Mouse (Mus musculus) kidney, adult 8-10 months (tissue): Measurements from ENCODE around the gene Gm3448.
"Not testable (repeated sequence)": the region's sequence is repeated elsewhere in the genome, so short reads cannot be mapped to it uniquely, and the experiment has no call there.

Experiments used
- DNase-seq, 2 experiments: peaks; one replicate each; pipeline ENCODE4 v3.0.0; 2022

The Gm3448 gene

DNA sequence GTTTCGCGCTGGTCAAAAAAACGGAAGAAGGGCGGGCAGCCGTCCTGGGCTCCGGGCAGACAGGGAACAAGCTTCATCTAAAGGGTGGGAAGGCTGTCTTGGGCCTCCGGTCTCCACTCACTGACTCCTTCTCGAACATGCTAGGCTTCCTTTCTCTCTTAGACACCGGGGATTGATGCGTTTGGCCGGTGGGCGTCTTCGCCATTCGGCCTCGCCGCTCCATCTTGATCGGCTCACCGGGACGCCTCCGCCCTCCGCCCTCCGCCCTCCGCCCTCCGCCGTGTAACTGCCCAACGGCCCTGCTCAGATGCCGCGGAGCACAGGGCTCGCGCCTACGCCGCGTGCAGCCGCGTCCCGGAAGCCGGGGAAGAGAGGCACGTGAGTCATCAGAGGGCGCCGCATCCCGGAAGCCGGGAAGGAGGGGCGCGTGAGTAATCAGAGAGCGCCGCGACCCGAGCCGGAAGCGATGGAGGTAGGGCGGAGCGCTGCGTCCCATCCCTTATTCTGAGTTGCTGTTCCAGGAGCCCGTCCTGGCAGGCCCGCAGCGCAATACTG, at the start of gene Gm3448, which contains the start of the genes Ermard and Tcte3:
Gm3448 (minus strand) TSS at position 363 of the 555 bp plus-strand sequence.
Ermard (plus strand) TSS at position 34 of the 555 bp plus-strand sequence.
Tcte3 (minus strand) TSS at position 314 of the 555 bp plus-strand sequence.
- DNase-seq, result peak in 1 of 2 experiments; percentile 14

DNA sequence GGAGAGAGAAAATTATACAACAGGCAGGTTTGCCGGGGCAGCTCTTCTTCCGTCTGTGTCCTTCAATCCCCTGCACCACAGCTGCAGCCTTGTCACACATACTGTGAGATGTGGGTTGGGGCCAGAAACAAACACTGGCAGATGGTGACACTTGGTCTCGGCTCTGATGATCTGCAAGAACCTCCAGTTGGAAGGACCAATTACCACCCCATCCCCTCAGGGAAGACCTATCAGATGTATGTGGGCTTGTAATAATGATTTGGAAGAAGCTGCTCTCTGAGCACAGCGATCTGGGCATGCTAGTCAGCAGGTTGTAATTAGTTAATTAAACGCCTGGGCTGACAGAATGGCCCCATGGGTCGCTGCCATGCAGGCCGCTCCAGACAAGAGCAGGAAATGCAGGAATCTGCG, 47.3 kb upstream of the Gm3448 start:
- DNase-seq, result no peak

DNA sequence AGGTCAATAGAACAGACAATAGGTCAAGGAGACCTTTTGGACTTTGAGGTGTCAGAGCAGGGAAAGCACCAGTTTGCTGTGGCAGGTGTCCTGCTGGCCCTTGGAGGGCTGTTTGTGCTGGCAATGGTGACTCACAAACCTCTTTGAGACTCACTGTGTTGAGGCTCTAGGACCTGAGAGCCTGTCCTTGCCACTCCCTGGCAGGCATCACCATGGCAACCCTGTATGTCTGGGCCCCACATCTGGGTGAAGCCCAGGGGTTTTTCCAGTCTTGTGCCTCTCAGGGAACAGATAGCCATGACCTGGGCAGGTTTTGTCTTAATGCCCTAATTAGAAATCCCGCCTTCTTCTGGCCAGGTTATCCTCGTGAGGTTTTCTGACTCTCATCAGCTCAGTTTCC, 46.8 kb upstream of the Gm3448 start:
- DNase-seq, result no peak

DNA sequence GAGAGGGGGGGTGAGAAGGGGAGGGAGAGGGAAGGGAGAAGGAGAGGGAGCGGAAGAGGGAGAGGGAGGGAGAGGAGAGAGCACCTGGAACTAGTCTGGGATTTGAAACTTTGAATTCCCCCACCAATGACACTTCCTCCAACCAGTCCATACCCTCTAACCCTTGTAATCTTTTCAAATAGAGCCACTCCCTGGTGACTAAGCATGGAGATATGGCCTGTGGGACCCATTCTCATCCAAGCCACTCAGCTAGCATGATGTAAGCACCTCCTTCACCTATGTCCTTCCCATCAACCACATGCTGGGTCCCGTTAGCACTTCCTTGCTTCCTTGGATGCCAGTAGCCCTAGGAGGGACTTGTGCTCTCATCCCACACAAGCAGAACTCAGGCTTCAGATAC, 43.7 kb upstream of the Gm3448 start:
- no peak for DNase-seq

DNA sequence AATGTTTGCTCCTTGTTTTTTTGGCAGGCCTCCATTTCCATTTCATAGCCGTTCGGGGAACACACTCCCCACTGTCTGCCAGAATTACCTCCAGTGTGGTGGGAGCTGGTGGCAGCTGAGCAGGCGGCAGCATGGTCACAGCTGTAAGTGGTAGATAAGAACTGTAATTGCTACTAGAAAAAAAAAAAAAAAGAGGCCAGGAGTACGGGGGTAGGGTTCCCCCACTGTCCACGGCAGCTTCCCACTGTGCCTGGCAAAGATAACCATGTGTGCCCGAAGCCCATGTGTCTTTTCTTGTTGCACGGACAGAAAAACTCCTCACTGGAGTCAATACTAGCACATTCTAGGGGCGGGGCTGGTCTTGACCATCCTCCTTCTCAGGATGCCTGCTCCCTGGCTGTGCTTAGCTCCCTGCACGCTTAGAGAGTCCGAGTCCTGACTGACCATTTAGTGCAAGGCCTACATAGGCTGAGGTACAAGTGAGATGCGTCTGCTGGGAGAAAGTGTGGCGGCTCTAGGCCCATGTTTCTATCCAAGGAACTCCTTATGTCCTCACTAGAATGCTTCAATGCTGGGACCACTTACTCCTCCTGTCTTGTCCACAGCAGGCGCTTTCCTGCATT, 43.0 kb upstream of the Gm3448 start:
- no peak for DNase-seq

DNA sequence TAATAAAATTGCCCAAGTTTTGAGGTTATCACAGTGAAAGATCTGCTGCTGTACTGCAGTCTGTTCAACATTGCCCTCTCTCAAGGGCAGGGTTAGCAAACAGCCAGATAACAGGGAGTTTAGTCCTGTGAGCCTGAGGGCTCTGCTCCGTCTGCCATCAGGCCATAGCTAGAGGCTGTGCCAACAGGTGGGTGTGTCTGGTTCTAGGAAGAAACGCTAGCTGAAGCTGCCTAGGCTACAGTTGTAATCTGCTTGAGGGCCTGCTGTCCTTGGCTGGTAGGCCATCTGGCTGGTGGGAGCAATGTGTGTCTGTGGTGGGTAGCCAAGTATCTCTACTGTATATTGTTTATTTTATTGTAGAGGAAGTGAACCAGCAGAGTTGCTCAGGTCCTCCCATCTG, 36.2 kb upstream of the Gm3448 start:
- DNase-seq, result no peak

DNA sequence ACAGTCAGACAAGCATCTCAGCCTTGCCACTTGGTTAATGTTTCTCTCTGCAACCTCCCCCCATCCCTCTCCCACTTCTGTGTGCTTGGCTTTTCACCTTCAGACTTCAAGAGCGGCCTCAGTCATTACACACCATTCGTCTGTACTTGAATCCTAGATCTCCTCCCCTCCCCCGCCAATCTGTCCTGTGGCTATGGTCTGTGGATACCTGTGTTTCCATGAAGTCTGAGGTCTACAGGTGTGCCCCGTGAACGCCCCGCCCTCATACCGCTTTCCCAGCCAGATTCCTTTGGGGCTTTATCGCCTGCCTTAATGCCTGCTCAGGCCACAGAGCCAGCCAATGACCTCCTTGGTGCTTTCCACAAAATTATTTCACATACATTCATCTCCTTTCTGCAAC, 33.7 kb upstream of the Gm3448 start:
- peak; percentile 23 to 26 for DNase-seq

DNA sequence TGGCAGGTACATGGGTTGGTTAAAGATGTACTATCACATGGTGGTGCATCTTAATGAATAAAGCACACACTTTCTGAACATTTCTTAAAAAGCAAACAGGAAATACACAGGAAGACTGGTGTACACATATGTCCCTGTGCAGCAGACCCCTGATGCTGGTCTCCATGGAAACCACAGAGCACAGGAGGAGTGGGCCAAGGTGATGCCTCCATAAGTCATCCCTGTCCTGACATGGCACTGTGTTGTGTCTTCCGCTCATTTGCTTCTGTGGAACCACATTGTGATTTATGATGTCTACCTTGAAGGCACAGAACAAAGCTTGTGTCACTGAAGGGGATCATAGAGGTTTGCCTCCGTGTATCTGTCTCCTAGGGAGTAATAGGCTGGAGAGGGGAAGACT, 30.9 kb upstream of the Gm3448 start:
- no peak for DNase-seq

DNA sequence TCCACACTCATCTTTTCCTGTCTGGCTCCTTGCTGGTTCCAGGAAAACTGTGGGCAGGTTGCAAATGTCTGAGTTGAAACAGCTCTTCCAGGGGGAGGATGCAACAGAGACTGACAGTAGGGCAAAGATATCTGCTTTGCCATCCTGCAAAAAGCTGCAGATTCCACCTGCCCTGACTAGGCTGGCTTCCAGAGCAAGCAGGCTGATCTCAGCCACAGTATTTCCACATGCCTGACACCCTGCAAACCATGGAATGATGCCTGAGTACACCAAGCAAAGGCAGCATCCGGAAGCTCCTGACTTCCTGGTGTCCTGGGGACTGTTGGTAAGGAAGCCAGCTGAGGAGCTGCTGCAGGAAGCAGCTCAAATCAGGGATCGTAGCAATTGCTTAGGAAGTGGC, 27.8 kb upstream of the Gm3448 start:
- peak; percentile 30 to 32 for DNase-seq

DNA sequence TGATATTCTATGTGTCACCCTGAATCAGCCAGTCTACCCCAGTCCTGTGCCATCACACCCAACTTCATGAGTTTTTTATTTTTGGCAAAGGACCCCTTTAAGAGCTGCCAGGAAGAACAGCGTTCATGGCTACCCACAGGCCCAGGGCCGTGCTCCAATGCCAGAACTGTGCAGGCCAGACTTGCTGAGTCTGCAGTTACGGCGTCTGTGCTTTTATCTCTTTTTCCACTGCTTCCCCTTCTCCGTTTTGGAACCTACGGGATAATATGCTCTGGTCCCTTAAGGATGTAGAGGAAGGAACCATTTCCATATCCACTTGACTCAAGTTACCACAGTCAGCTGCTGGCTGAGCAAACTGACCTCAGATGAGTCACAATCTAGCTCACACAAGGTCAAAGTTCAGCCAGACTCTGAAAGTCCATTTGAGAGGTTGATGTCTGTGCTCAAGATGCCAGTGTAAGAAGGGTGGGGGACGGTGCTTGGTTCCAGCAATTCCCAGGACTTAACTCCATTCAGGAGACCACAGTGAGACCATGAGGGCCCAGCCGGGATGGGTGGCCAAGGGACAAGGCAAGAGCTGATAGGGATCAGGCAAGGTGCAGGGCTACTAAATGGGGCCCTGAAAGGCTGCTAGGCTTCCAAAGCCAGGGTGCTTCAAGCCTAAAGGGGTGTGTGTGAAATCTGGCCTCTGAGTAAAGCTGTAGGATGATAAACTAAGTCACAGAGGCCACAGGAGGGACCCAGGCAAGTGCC, 26.9 kb upstream of the Gm3448 start:
- DNase-seq, result peak; percentile 26 to 40

DNA sequence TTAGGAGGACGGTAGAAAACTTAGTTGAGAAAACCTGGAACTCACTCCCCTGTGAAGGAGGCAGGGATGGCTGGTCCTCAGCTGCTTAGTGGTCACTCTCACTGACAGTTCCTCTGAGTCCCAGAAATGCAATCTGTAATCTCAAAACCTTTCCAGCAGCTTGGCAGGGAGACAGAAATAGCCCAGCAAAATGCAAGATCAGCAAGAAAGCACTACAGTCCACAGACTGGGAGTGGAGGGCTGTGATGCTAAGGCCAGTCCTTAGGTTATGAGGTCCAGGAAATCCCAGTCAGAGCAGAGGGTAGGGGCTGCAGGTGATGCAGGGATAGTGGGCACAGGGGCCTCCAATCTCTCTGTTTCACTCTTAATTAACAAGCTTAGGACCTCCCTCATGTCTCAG, 25.6 kb upstream of the Gm3448 start:
- DNase-seq, result peak; percentile 30 to 37

DNA sequence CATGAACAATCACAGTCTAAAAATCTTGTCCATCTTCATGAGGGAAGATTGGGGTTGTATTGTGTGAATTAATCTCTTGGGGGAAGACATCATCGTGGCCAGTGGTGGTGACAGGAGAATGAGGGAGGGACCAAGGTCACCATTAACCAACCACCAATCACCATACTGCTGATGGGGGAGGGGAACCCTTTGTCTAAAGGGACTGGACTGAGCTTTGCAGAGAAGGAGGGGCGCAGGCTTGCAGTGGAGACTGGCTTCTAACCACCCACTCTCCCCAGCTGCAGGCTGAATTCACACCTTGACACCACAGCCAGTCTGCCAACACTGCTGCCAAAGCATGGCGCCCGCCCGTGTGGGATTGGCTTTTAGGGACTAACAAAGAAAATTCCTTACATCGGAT, 24.7 kb upstream of the Gm3448 start:
- no peak for DNase-seq

DNA sequence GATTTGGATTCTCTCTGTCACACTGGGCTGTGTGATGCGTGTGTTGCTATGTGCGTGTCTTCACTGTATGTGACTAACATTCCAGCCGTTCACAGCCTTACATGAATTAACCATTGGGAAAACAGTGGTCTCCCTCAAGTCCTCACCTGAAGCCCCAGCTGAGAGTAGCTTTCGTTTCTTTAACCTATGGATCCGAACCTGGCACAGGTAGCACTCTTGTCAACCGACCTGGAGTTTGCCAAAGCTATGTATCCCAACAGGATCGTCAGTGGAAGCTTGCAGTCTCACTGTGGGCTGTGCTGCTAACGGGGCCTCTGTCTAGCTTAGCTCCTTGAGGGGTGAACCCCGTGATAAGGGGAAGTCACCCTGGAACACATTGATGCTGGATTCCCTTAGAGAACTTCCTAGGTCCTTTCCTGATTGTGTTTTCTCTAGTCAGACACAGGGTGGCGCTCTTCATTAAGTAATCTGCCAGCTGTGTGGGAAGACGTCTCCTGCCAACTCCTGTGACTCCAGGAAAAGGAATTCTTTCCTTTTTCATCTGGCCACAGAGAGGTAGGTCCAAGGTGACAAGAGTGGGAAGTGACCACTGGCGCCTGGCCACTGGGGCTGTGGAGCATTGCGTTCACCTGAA, 24.2 kb upstream of the Gm3448 start:
- peak; percentile 52 to 62 for DNase-seq

DNA sequence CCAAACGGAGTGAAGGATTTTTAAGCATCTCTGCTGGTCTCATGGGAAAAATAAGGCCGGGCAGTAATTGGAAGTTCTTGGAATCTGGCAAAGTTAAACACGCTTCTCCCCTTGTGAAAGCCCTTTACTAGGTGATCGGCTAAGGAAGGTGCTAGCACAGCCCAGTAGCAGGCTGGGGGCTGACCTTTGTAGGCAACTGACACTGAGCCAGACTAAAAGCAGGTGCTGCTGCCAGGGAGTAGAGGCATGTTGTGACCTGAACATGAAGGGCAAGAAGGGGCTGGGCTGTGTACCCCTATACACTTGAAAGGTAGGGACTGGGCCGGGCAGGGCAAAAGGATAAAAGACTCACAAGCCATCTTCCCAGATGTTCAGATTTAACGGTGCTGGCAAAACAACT, 19.0 kb upstream of the Gm3448 start:
- DNase-seq, result no peak

DNA sequence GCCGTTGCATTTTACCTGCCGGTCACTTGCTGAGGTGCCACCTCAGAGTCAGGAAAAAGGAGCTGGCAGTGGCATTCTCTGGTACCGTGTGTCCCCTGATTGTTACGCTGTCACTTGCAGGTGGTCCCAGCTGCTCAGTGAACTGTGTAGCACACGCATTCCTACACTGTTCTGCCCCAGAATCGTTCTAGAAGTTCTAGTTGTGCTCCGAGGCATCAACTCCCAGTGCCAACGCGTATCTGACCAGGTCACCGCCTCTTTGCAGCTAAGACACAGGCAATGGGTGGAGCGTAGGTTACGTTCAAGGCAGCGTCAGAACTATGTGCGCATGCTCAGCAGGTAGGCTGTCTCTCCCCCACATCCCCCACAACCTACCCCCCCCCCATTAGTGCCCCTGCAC, 18.3 kb upstream of the Gm3448 start:
- no peak for DNase-seq

DNA sequence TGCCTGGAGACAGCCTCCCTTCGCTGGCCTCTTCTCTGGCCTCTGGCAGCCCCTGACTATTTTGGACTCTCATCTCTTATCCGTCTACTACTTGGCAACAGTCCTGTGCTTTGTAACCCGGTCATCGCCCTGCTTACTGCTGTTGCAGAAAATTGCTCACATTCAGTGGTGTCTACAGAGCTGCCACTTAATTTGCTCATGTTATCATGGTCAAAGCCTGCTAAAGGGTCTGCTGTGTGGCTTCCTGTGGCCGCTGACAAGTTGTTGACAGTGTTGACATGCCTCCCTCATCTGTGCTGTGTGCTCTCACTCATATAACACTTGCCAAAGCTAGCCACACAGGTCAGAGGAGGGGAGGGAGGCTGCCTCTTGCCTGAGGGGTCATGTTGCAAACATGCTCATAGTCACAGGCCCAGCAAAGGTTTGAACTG, 16.8 kb upstream of the Gm3448 start:
- DNase-seq, result no peak

DNA sequence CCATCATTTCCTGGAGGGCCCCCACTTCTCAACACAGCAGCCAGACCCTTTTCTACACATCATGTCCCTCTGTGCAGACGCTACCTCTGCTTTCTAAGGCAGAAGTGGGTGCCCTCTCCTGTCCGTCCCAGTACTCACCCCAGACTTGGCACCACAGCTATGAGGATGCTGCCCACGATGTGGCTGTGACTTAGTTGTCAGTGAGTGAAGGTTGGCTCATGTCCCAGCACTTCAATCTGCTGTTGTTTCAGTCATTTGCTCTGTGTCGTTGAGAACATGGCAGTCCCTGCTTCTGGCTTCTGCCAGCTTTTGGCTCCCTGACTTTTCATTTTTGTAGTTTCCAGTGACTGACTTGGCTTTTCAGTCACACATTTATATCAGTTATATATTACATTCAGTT, 14.6 kb upstream of the Gm3448 start:
- no peak for DNase-seq

DNA sequence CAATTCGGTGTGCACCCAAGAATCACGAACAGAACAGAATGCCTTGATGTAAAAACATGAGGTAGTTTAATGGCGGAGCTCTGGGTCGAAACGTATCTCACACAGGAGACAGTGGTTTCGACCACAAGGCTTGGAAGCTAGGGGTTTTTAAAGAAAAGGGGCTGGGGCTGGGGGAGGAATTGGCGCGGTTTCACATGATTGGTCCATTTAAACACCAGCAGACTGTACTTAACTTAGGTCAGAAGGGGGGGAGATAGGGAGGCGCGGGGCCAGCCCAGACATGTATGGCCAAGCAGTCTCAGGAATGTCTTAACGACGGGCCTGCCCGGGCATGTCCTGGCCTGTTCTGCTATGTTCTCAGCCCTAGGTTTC, 12.5 kb upstream of the Gm3448 start:
- DNase-seq, result not testable (repeated sequence)

DNA sequence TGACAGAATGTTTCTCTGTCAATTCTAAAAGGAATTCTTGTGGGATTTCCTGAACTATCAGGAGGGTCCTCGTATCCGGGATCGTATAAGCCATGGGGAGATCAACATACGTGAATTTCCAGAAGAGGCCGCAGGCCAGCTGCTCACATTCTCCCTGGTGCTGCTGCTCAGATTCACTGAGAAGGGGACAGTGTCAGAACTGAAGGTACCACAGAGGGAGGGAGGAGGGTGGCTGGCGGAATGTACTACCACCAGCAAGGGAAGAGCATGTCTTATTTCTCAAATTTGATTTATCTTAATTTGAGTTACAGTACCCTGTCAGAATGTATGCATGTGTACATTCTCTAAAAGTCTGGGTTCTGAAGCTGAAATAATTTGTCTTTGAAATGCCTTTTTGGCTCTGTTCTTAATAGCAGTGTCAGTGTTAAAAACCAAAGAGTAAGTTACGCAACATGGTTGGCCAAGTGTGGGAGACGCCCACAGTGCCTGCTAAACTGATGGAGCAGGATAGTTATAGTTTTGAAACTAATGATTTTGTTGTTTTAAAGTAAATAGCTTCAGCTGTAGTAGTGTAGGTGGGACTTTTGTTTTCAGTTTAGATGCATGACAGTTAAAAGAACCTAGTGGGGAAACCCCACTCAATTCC, 12.0 kb upstream of the Gm3448 start:
- DNase-seq, result not testable (repeated sequence)

DNA sequence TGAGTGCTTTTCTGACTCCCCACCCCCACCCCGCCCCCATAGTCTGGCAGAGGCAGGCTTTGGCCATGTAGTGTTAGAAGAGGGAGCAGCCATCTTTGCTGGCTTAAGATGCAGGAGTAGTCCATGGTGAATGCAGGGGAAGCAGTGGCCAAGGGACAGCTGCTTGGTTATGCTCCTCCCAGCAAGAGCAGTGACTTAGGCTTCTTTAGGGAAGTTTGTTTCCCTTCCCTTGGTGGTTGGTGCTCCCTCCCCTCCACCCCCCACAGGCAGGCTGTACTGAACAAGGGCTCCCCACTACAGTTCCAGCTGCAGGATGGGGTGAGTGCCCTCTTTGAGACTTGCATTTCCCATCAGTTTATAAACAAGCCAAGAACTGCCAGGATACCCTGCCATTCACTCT, 11.4 kb upstream of the Gm3448 start:
- not testable (repeated sequence) for DNase-seq

DNA sequence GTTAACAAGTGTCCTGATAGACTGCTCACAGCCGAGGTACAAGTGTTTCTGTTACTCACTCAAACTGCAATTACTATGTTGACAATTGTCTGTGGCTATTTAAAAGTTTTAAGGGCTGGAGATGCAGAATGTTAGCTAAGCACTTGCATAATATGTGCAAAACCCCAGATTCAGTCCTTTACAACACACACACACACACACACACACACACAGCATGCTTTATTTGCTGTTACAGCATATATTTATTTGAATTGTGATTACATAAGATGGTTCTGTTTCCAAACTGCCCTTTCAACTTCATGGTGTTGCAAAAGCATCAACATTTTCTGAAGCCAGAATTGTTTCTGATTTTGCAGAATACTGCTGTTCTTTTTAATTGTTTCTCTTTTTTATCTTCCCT, 9.0 kb upstream of the Gm3448 start:
- not testable (repeated sequence) for DNase-seq

DNA sequence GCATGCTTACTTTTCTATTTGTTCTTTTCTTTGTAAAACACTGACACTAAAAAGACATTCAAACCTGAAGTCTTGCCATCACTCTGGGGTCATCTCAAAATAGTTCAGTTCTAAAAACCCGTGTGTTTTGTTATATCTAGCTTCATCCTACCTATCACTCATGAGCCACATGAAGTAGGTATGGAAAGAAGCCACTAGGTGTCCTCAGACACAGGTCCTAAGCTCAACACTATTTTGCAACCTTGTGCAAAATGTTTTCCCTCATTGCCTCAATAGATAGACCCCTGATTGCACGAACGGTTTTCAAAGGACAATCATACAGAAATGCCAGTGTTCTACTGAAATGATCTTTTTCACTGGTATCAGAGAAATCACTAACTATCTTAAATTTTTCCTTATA, 882 bp downstream of the Gm3448 start:
- DNase-seq, result not testable (repeated sequence)

DNA sequence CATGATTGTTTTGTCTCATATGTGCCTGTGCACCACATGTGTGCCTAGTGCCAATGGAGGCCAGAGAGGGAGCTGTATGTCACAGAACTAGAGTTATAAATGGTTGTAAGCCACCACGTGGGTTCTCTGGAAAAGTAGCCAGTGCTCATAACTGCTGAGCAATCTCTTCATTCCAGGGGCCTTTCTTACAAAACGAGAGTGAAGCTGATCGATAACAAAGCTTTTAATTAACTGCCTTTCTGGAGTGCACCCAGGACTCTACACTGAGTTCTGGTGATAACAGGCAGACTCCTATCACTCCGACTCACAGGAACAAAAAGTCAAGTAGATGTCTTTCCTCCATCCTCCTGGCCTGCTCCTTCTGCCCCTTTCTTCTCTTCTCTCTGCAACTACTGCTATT, 9.9 kb downstream of the Gm3448 start:
- not testable (repeated sequence) for DNase-seq
